Mouse (Mus musculus) CH12.LX (cell line): ENCODE measurements around the gene Pou3f1. TPM values are rescaled to one million over a fixed set of nuclear protein-coding genes. Genes with fewer than 3 reads are reported as not detected.

Experiments used
- DNase-seq: peaks from one replicate; pipeline ENCODE4 v3.0.0-alpha.2; 2013; ENCODE audit errors: extremely low read depth
- H3K27ac ChIP-seq: 2 replicates; pipeline ENCODE4 v1.5.1; 2012; ENCODE audit warnings: low read depth, mild to moderate bottlenecking, control low read depth, moderate library complexity; ENCODE audit not compliant: insufficient read depth
- H3K27me3 ChIP-seq: replicated peaks from 2 replicates; pipeline ENCODE3; 2012; ENCODE audit warnings: inconsistent platforms
- H3K36me3 ChIP-seq, 2 experiments: replicated peaks in 1 of 2; 2 replicates each; pipeline versions ENCODE3 to v1.6.1; 2012; ENCODE audit warnings: inconsistent platforms in 1 of 2, low read length in 1 of 2, mild to moderate bottlenecking in 1 of 2, mixed read lengths in 1 of 2, moderate library complexity in 1 of 2; ENCODE audit not compliant: control insufficient read depth in 1 of 2, insufficient read depth in 1 of 2
- H3K4me1 ChIP-seq, 2 experiments: 2 replicates each; pipeline ENCODE4 v1.6.1; 2012; ENCODE audit warnings: inconsistent platforms in 1 of 2, moderate library complexity in 1 of 2; ENCODE audit not compliant: insufficient read depth in 2 of 2, control insufficient read depth in 1 of 2
- H3K4me2 ChIP-seq: 2 replicates; pipeline ENCODE4 v1.6.1; 2012; ENCODE audit warnings: low read depth, mild to moderate bottlenecking, control low read depth; ENCODE audit not compliant: poor library complexity, insufficient read depth, severe bottlenecking
- H3K4me3 ChIP-seq, 3 experiments: fragments of 150-350 bp in 1 of 3; sonication (generic) in 1 of 3; replicated peaks in 1 of 3; 2 replicates each; pipeline versions ENCODE3 to v1.5.1; 2011 to 2012; ENCODE audit warnings: low read depth in 2 of 3, low read length in 2 of 3, mild to moderate bottlenecking in 2 of 3, moderate library complexity in 2 of 3, control low read depth in 1 of 3, improper control_type of control experiment in 1 of 3, inconsistent platforms in 1 of 3, mixed read lengths in 1 of 3; ENCODE audit not compliant: poor library complexity in 1 of 3
- H3K79me2 ChIP-seq: replicated peaks from 2 replicates; pipeline ENCODE4 v1.6.1; 2012; ENCODE audit warnings: mild to moderate bottlenecking, moderate library complexity; ENCODE audit not compliant: control insufficient read depth, poor library complexity, insufficient read depth, severe bottlenecking; ENCODE audit errors: extremely low read depth
- H3K9ac ChIP-seq: 2 replicates; pipeline ENCODE4 v1.6.1; 2012; ENCODE audit warnings: low read depth, mild to moderate bottlenecking, control low read depth, moderate library complexity; ENCODE audit not compliant: insufficient read depth
- H3K9me3 ChIP-seq: replicated peaks from 2 replicates; pipeline ENCODE3; 2012; ENCODE audit warnings: low read length, inconsistent platforms, mixed read lengths
- CHD2 ChIP-seq: IDR thresholded peaks from 2 replicates; pipeline ENCODE4 v1.6.1; 2011; ENCODE audit warnings: low read length, improper control_type of control experiment
- ELF1 ChIP-seq: IDR thresholded peaks from 2 replicates; pipeline ENCODE4 v1.6.1; 2014; ENCODE audit warnings: low read depth, mild to moderate bottlenecking, inconsistent platforms, low read length, improper control_type of control experiment
- EP300 ChIP-seq: IDR thresholded peaks from 2 replicates; pipeline ENCODE4 v1.6.1; 2011; ENCODE audit warnings: low read length, improper control_type of control experiment
- GABPA ChIP-seq: IDR thresholded peaks from 2 replicates; pipeline ENCODE4 v1.6.1; 2012; ENCODE audit warnings: low read depth, low read length, improper control_type of control experiment, inconsistent platforms; ENCODE audit not compliant: insufficient replicate concordance
- IRF4 ChIP-seq: IDR thresholded peaks from 2 replicates; pipeline ENCODE4 v1.6.1; 2014; ENCODE audit warnings: low read depth, mild to moderate bottlenecking, inconsistent platforms, low read length, improper control_type of control experiment
- JUN ChIP-seq: IDR thresholded peaks from 2 replicates; pipeline ENCODE4 v1.6.1; 2011; ENCODE audit warnings: low read depth, mild to moderate bottlenecking, low read length, improper control_type of control experiment, moderate library complexity; ENCODE audit not compliant: insufficient read depth
- MAX ChIP-seq: IDR thresholded peaks from 2 replicates; pipeline ENCODE4 v1.6.1; 2011; ENCODE audit warnings: low read length, improper control_type of control experiment
- MAZ ChIP-seq: IDR thresholded peaks from 2 replicates; pipeline ENCODE4 v1.6.1; 2012; ENCODE audit warnings: low read depth, mild to moderate bottlenecking, inconsistent platforms, low read length, improper control_type of control experiment, moderate library complexity
- MEF2A ChIP-seq: IDR thresholded peaks from 2 replicates; pipeline ENCODE4 v1.6.1; 2014; ENCODE audit warnings: low read depth, mild to moderate bottlenecking, inconsistent platforms, low read length, improper control_type of control experiment, borderline replicate concordance
- MXI1 ChIP-seq: IDR thresholded peaks from 2 replicates; pipeline ENCODE4 v1.6.1; 2011; ENCODE audit warnings: mild to moderate bottlenecking, low read depth, low read length, improper control_type of control experiment
- NELFE ChIP-seq: IDR thresholded peaks from 2 replicates; pipeline ENCODE4 v1.6.1; 2011; ENCODE audit warnings: low read depth, low read length, improper control_type of control experiment
- POLR2A ChIP-seq: IDR thresholded peaks from 2 replicates; pipeline ENCODE4 v1.6.1; 2011; ENCODE audit warnings: low read depth, mild to moderate bottlenecking, improper control_type of control experiment, low read length
- POLR2AphosphoS2 ChIP-seq: IDR thresholded peaks from 2 replicates; pipeline ENCODE4 v1.6.1; 2011; ENCODE audit warnings: low read depth, low read length, improper control_type of control experiment
- RAD21 ChIP-seq: IDR thresholded peaks from 2 replicates; pipeline ENCODE4 v1.6.1; 2011; ENCODE audit warnings: low read depth, mild to moderate bottlenecking, low read length, improper control_type of control experiment, moderate library complexity
- SIN3A ChIP-seq: IDR thresholded peaks from 2 replicates; pipeline ENCODE4 v1.6.1; 2012; ENCODE audit warnings: low read length, improper control_type of control experiment, inconsistent platforms
- TCF12 ChIP-seq: IDR thresholded peaks from 2 replicates; pipeline ENCODE4 v1.6.1; 2014; ENCODE audit warnings: low read depth, mild to moderate bottlenecking, inconsistent platforms, low read length, improper control_type of control experiment
- ZKSCAN1 ChIP-seq: IDR thresholded peaks from 2 replicates; pipeline ENCODE4 v1.6.1; 2012; ENCODE audit warnings: low read depth, inconsistent platforms, low read length, improper control_type of control experiment, borderline replicate concordance
- ZNF384 ChIP-seq: IDR thresholded peaks from 2 replicates; pipeline ENCODE4 v1.6.1; 2012; ENCODE audit warnings: low read depth, low read length, improper control_type of control experiment, inconsistent platforms
- dilution Hi-C: fragments of 300-500 bp; cut with MboI; formaldehyde crosslinking; loops from 2 replicates; pipeline ENCODE4 v1.14.3; 2020; ENCODE audit warnings: low sequenced_read_pairs; ENCODE audit not compliant: extremely low pct_unique_long_range_greater_than_20kb, extremely low pct_ligation_motif_present
- in situ Hi-C: fragments of 300-500 bp; cut with MboI; formaldehyde crosslinking; loops from 3 replicates; pipeline ENCODE4 v1.14.3; 2019; ENCODE audit warnings: low sequenced_read_pairs, low pct_ligation_motif_present, low pct_unique_long_range_greater_than_20kb, mixed read lengths
- polyA plus RNA-seq: library from polyadenylated mRNA; unstranded; fragments of >175 nt; gene quantifications from 2 replicates; pipeline ENCODE4 v1.2.1, GENCODE M21; 2012; ENCODE audit warnings: low read depth; ENCODE audit not compliant: insufficient read length
- total RNA-seq, 2 experiments: library from RNA; depleted of rRNA; stranded (reverse); fragments of 300-350 nt in 1 of 2; fragments of >200 nt in 1 of 2; gene quantifications; 2 replicates each; pipeline ENCODE4 v1.2.3; 2012 to 2014

Gene Pou3f1
- total and polyA plus RNA-seq, 3 experiments = not detected

- H3K27me3 ChIP-seq = peaks cover 34% of the 10 kb centered on the region
- dilution Hi-C loops = no loop called here
- in situ Hi-C loops = no loop called here
- TF ChIP-seq TCF12 (no peak), GABPA (no peak)
- H3K4me2 ChIP-seq = no peak overlapping the region
- DNase-seq = no peak
- H3K9me3 ChIP-seq = peaks cover 36% of the 10 kb centered on the region
- H3K36me3 ChIP-seq = no peaks in the 10 kb centered on the region
- H3K79me2 ChIP-seq = no peaks in the 10 kb centered on the region
- H3K27ac ChIP-seq = no peak overlapping the region
- peaks cover 0 to 1% of the 10 kb centered on the region in 2 experiments; a peak in 1 of 4 replicates for H3K4me1 ChIP-seq
- no peak overlapping the region for H3K9ac ChIP-seq
- no peak overlapping the region for H3K4me3 ChIP-seq
These were observed 1.8 kb downstream of the Pou3f1 start for GRCm38 (mm10) chr4:124658412-124658851.

GRCm38 (mm10) chr4:124659251-124660217 lies 2.9 kb downstream of the Pou3f1 start:
- no peak for TF ChIP-seq ZKSCAN1
- no peak for TF ChIP-seq POLR2A
- TF ChIP-seq SIN3A = no peak
- TF ChIP-seq MXI1 = no peak
- no peak for TF ChIP-seq GABPA
- no peak for TF ChIP-seq MAX
- TF ChIP-seq MEF2A = no peak
- TF ChIP-seq JUN = no peak
- no peak for TF ChIP-seq IRF4
- no peak for TF ChIP-seq CHD2
- TF ChIP-seq RAD21 = no peak
- TF ChIP-seq MAZ = no peak
- TF ChIP-seq EP300 = no peak
- no peak for TF ChIP-seq ELF1
- no peak for TF ChIP-seq ZNF384
- TF ChIP-seq POLR2AphosphoS2 = no peak
- no peak for TF ChIP-seq NELFE
- TF ChIP-seq, all 38 proteins: peak for 0
- H3K9ac ChIP-seq = no peak overlapping the region

More at GRCm38 (mm10) chr4:124659251-124660217, 2.9 kb downstream of the Pou3f1 start:
- Histone ChIP-seq H3K27me3 (peaks cover 41% of the 10 kb centered on the region), H3K4me3 (no peak overlapping the region), H3K4me1 (no peaks in the 10 kb centered on the region), H3K79me2 (no peaks in the 10 kb centered on the region), H3K9me3 (peaks cover 36% of the 10 kb centered on the region), H3K27ac (no peak overlapping the region), H3K4me2 (no peak overlapping the region), H3K36me3 (no peaks in the 10 kb centered on the region)
- DNase-seq = no peak
- in situ Hi-C loops = no loop called here
- dilution Hi-C loops = no loop called here
